Mouse (Mus musculus) B cell, adult 67 days (primary cell): ENCODE data around the gene Nudc. TPM values are rescaled to one million over a fixed set of nuclear protein-coding genes. Genes with fewer than 3 reads are reported as not detected.

Experiments
- total RNA-seq, 2 experiments: library from RNA; stranded (reverse); gene quantifications; 4 replicates each; pipeline ENCODE4 v1.2.4; 2023

Gene Nudc
- 10 to 100 TPM; 93.7 to 95.6 TPM for total RNA-seq

GRCm38 (mm10) chr4:133545272-133546231 lies at the start of gene Nudc:
Nudc (minus strand) TSS chr4:133545996.

GRCm38 (mm10) chr4:133584059-133584951 lies 38.5 kb upstream of the Nudc start, which contains the start of gene Gpn2:
Gpn2 (plus strand) TSS chr4:133584362.

GRCm38 (mm10) chr4:133574070-133574842 lies 28.5 kb upstream of the Nudc start, which contains the start of gene Gpatch3:
Gpatch3 (plus strand) TSS chr4:133574745.

GRCm38 (mm10) chr4:133552768-133553447 lies 7.1 kb upstream of the Nudc start, which contains the start of gene Nr0b2:
Nr0b2 (plus strand) TSS chr4:133553376.

GRCm38 (mm10) chr4:133518601-133519368 lies 27.0 kb downstream of the Nudc start, which contains the start of gene Kdf1:
Kdf1 (plus strand) TSS chr4:133518963.

GRCm38 (mm10) chr4:133498160-133498724 lies 47.6 kb downstream of the Nudc start, which contains the start of gene Trnp1:
Trnp1 (minus strand) TSS chr4:133498550.

Other genes with a start within 250 kb of the Nudc start
- gene Wdtc1, start 192.5 kb downstream of the Nudc start, total RNA-seq: 10 to 100 TPM; 43.4 to 48.8 TPM
- gene Slc9a1, start 176.3 kb downstream of the Nudc start, total RNA-seq: 10 to 100 TPM; 49.8 to 53.2 TPM
- not detected for gene Tent5b, start 65.9 kb downstream of the Nudc start, total RNA-seq
- not detected for gene Trnp1, start 47.4 kb downstream of the Nudc start, total RNA-seq
- under 1 TPM in 1 of 2 experiments, not detected in 1; 0.52 TPM for gene Kdf1, start 27.0 kb downstream of the Nudc start, total RNA-seq
- not detected for gene Nr0b2, start 7.4 kb upstream of the Nudc start, total RNA-seq
- 10 to 100 TPM; 24.0 to 27.4 TPM for gene Gpatch3, start 28.7 kb upstream of the Nudc start, total RNA-seq
- 10 to 100 TPM; 23.8 to 30.9 TPM for gene Gpn2, start 38.4 kb upstream of the Nudc start, total RNA-seq
- 10 to 100 TPM; 56.3 to 58.1 TPM for gene Sfn, start 56.2 kb upstream of the Nudc start, total RNA-seq
- gene Zdhhc18, start 104.2 kb upstream of the Nudc start, total RNA-seq: 100 to 1,000 TPM; 277 to 316 TPM
- gene Pigv, start 126.7 kb upstream of the Nudc start, total RNA-seq: 10 to 100 TPM; 18.2 to 25.6 TPM
- 100 to 1,000 TPM; 307 to 337 TPM for gene Arid1a, start 210.8 kb upstream of the Nudc start, total RNA-seq